Mouse (Mus musculus) heart, embryonic 16.5 days (tissue): ENCODE data around the gene Tab2. TPM values are rescaled to one million over a fixed set of nuclear protein-coding genes. Genes with fewer than 3 reads are reported as not detected.
"Not testable (repeated sequence)": the region's sequence is repeated elsewhere in the genome, so short reads cannot be mapped to it uniquely, and the experiment has no call there.

Source experiments
- ATAC-seq: fragments of 200-750 bp; cut with Nextera tagmentation; replicated peaks from 2 replicates; pipeline ENCODE4 v1.8.0; 2017; ENCODE audit warnings: moderate number of reproducible peaks; ENCODE audit not compliant: insufficient read depth, low FRiP score; ENCODE audit errors: extremely low read depth
- H3K27ac ChIP-seq: fragments of 300-500 bp; sonication (generic); 2 replicates; pipeline ENCODE4 v1.5.1; 2014; ENCODE audit warnings: mild to moderate bottlenecking, low read length, control low read depth, moderate library complexity
- H3K27me3 ChIP-seq: fragments of 300-500 bp; sonication (generic); 2 replicates; pipeline ENCODE4 v1.6.1; 2014; ENCODE audit warnings: low read length, mixed read lengths; ENCODE audit not compliant: control insufficient read depth, insufficient read depth
- H3K36me3 ChIP-seq: fragments of 300-500 bp; sonication (generic); 2 replicates; pipeline ENCODE4 v1.6.1; 2014; ENCODE audit not compliant: control insufficient read depth, insufficient read depth
- H3K4me1 ChIP-seq: fragments of 300-500 bp; sonication (generic); 2 replicates; pipeline ENCODE4 v1.6.1; 2014; ENCODE audit warnings: low read length, mixed read lengths; ENCODE audit not compliant: control insufficient read depth, insufficient read depth
- H3K4me2 ChIP-seq: fragments of 300-500 bp; sonication (generic); 2 replicates; pipeline ENCODE4 v1.6.1; 2014; ENCODE audit warnings: low read depth, mild to moderate bottlenecking, control low read depth, low read length
- H3K4me3 ChIP-seq: fragments of 300-500 bp; sonication (generic); 2 replicates; pipeline ENCODE4 v1.5.1; 2014; ENCODE audit warnings: mild to moderate bottlenecking, control low read depth, low read length
- H3K9ac ChIP-seq: fragments of 300-500 bp; sonication (generic); 2 replicates; pipeline ENCODE4 v1.6.1; 2014; ENCODE audit warnings: low read length, control low read depth
- H3K9me3 ChIP-seq: fragments of 300-500 bp; sonication (generic); replicated peaks from 2 replicates; pipeline ENCODE4 v1.6.1; 2016; ENCODE audit warnings: low read length; ENCODE audit not compliant: control insufficient read depth
- WGBS: fragments of 180-500 bp; shearing (Covaris S2); extraction: QIAGEN DNeasy Blood & Tissue Kit; methylation state at CpG from one replicate; pipeline ENCODE4 v1.1.7; 2014; 5-methylcytosine and 5-hydroxymethylcytosine counted together
- polyA plus RNA-seq: library from polyadenylated mRNA; unstranded; fragments of >200 nt; fragmentation: Nextera tagmentation; extraction: Ambion mirVana; gene quantifications from 2 replicates; pipeline ENCODE4 v1.2.1, GENCODE M21; 2015

Gene Tab2
- polyA plus RNA-seq, 1 experiment from 2014 or later: 15.1 TPM

GRCm38 (mm10) chr10:7911268-7911667 is 44.8 kb downstream of the Tab2 start:
- no peaks in the 10 kb centered on the region for H3K27me3 ChIP-seq
- no peak overlapping the region for H3K27ac ChIP-seq
- no peak overlapping the region for H3K4me3 ChIP-seq
- no peak overlapping the region for H3K4me2 ChIP-seq
- no peak for ATAC-seq
- H3K9ac ChIP-seq: no peak overlapping the region
- no peaks in the 10 kb centered on the region for H3K9me3 ChIP-seq
- WGBS: 50% methylated on average over 10 of the region's 10 CpGs
- H3K36me3 ChIP-seq: peaks cover 30% of the 10 kb centered on the region
- H3K4me1 ChIP-seq: peaks cover 4% of the 10 kb centered on the region

GRCm38 (mm10) chr10:7907151-7907550 is 48.9 kb downstream of the Tab2 start:
- no peaks in the 10 kb centered on the region for H3K27me3 ChIP-seq
- ATAC-seq: no peak
- peaks cover 55% of the 10 kb centered on the region for H3K36me3 ChIP-seq
- H3K4me3 ChIP-seq: no peak overlapping the region
- H3K4me2 ChIP-seq: no peak overlapping the region
- H3K4me1 ChIP-seq: peaks cover 4% of the 10 kb centered on the region
- no peak overlapping the region for H3K9ac ChIP-seq
- H3K27ac ChIP-seq: no peak overlapping the region
- H3K9me3 ChIP-seq: no peaks in the 10 kb centered on the region
- WGBS: 64% methylated on average over 12 of the region's 12 CpGs

DNA sequence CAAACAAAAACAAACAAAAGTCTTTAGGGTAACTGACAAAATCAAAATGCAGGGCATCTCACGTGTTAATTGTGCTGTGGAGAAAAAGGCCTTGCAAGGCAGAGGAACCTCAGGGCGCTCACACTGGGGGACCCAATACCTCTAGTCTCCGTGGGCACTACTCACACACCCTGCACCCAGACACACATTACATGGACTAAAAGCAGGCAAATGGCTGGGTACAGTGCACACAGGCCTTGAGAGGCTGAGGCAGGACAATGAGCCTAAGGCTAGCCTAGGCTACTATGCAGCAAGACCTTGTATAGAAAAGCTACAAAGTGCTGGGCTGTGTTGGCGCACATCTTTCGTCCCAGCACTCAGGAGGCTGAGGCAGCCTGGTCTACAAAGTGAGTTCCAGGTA is 51.9 kb downstream of the Tab2 start:
- Histone ChIP-seq H3K27ac (no peak overlapping the region), H3K36me3 (peaks cover 52% of the 10 kb centered on the region), H3K9ac (no peak overlapping the region), H3K9me3 (no peaks in the 10 kb centered on the region), H3K4me1 (no peaks in the 10 kb centered on the region), H3K4me3 (no peak overlapping the region), H3K27me3 (no peaks in the 10 kb centered on the region), H3K4me2 (no peak overlapping the region)
- 93% methylated on average over 5 of the region's 5 CpGs for WGBS
- ATAC-seq: no peak

DNA sequence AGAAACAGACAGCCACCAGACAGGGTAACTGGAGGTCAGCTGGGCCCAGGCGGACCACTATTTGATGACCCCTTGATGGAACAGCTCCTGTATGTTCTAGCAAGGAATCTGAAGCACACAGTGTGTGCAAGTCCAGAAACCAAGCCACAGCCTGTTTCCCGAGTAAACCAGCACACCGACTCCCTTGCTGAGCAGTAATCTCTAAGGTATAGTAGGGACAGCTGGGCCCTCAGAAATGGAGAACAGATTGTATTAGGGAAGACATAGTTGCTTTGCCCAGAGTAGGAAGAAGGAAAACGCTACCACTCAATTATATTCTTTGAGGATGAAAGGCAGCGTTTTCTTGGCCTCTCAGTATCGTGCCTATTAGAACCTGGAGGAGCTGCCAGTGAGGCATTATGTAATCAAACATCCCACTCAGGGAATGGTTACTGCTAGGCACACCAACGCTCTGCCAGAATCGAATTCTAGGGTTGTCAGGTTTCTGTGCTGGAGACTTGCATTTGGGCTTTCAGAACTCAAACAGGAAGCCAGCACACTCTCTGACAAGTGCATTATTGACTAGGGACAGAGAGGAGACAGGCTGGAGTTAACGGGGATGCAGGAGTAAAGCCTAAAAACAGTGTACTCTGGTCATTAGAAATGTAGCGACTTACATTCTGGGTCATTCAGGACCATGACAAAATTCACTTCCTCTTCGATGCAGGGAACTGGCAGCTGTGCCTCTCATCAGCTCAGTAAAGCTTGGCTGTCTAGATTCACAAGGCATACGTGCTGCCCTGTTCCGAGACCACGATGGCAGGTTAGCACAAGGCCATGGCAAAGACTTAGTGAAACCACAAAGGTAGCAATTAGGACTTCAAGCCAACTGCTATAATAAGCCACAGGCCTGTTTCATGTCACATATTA is 55.1 kb downstream of the Tab2 start:
- H3K4me2 ChIP-seq: no peak overlapping the region
- no peak overlapping the region for H3K9ac ChIP-seq
- no peak overlapping the region for H3K27ac ChIP-seq
- no peak for ATAC-seq
- H3K27me3 ChIP-seq: no peaks in the 10 kb centered on the region
- H3K4me3 ChIP-seq: no peak overlapping the region
- WGBS: 88% methylated on average over 14 of the region's 14 CpGs
- H3K4me1 ChIP-seq: no peaks in the 10 kb centered on the region
- no peaks in the 10 kb centered on the region for H3K9me3 ChIP-seq
- H3K36me3 ChIP-seq: peaks cover 28% of the 10 kb centered on the region

- H3K4me1 ChIP-seq: no peaks in the 10 kb centered on the region
- no peaks in the 10 kb centered on the region for H3K36me3 ChIP-seq
- no peaks in the 10 kb centered on the region for H3K9me3 ChIP-seq
- H3K27ac ChIP-seq: no peak overlapping the region
- WGBS: 79% methylated on average over 11 of the region's 11 CpGs
- no peak overlapping the region for H3K4me2 ChIP-seq
- no peak overlapping the region for H3K9ac ChIP-seq
- no peaks in the 10 kb centered on the region for H3K27me3 ChIP-seq
- H3K4me3 ChIP-seq: no peak overlapping the region
- no peak for ATAC-seq
Observed at GRCm38 (mm10) chr10:7888256-7888868, 67.7 kb downstream of the Tab2 start.

DNA sequence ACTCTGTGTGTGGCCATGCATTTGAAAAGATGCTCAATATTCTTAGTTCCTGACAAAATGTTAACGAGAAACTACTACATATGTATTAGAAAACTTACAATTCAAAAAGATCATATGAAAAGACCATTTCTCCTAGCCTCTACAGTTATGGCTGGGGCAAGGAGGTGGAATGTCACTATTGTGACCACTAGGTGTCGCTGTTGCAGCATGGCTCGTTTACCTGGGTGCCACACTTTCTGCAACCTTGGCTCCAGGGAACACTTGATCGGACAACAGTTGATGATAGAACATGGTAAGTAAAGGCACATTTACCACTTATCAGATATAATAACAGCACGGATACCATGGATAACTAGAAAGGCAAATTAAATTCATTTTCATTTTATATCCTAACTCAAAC is 72.5 kb downstream of the Tab2 start:
- Histone ChIP-seq H3K36me3 (no peaks in the 10 kb centered on the region), H3K27me3 (no peaks in the 10 kb centered on the region), H3K27ac (no peak overlapping the region), H3K9me3 (no peaks in the 10 kb centered on the region), H3K4me3 (no peak overlapping the region), H3K4me2 (no peak overlapping the region), H3K9ac (no peak overlapping the region), H3K4me1 (no peaks in the 10 kb centered on the region)
- 8% methylated on average over 5 of the region's 5 CpGs for WGBS
- 0 out of 2 replicates have a peak, but pooled peaks have one; percentile 45 for ATAC-seq

- H3K36me3 ChIP-seq: no peaks in the 10 kb centered on the region
- H3K9me3 ChIP-seq: no peaks in the 10 kb centered on the region
- H3K4me2 ChIP-seq: no peak overlapping the region
- H3K27me3 ChIP-seq: no peaks in the 10 kb centered on the region
- H3K4me1 ChIP-seq: no peaks in the 10 kb centered on the region
- H3K27ac ChIP-seq: no peak overlapping the region
- 78% methylated on average over 3 of the region's 3 CpGs for WGBS
- no peak overlapping the region for H3K9ac ChIP-seq
- H3K4me3 ChIP-seq: no peak overlapping the region
- ATAC-seq: no peak
Observed at GRCm38 (mm10) chr10:7881971-7882370, 74.1 kb downstream of the Tab2 start.

DNA sequence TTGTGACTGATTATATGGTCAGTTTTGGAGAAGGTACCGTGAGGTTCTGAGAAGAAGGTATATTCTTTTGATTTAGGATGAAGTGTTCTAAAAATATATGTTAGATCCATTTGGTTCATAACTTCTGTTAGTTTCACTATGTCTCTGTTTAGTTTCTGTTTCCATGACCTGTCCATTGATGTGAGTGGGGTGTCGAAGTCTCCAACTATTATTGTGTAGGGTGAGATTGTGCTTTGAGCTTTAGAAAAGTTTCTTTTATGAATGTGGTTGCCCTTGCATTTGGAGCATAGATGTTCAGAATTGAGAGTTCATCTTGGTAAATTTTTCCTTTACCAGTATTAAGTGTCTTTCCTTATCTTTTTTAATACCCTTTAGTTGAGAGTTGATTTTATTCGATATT is 75.7 kb downstream of the Tab2 start:
- H3K4me2 ChIP-seq, H3K27ac ChIP-seq, ATAC-seq, H3K9ac ChIP-seq, H3K36me3 ChIP-seq, H3K4me1 ChIP-seq, H3K9me3 ChIP-seq, H3K27me3 ChIP-seq, H3K4me3 ChIP-seq: not testable (repeated sequence)
- WGBS: 86% methylated on average over 3 of the region's 3 CpGs

GRCm38 (mm10) chr10:7874194-7874593 is 81.8 kb downstream of the Tab2 start:
- Histone ChIP-seq H3K4me3 (no peak overlapping the region), H3K27ac (no peak overlapping the region), H3K36me3 (no peaks in the 10 kb centered on the region), H3K4me2 (no peak overlapping the region), H3K9ac (no peak overlapping the region), H3K4me1 (peaks cover 3% of the 10 kb centered on the region; the same call in 1 of the 2 replicates), H3K27me3 (no peaks in the 10 kb centered on the region), H3K9me3 (no peaks in the 10 kb centered on the region)
- 64% methylated on average over 7 of the region's 7 CpGs for WGBS
- no peak for ATAC-seq
